Mouse (Mus musculus): Measurements from ENCODE around the gene Ror1. TPM values are rescaled to one million over a fixed set of nuclear protein-coding genes. Genes with fewer than 3 reads are reported as not detected.
A peak's percentile ranks its signal among the peaks of the same experiment; 100 is the strongest.

Ror1 gene
- 4.0 and 4.3 TPM in 2 replicates for polyA plus RNA-seq (2015; fragmentation: Nextera tagmentation; extraction: Ambion mirVana)

GRCm38 (mm10) chr4:100095685-100096595 lies at the start of gene Ror1:
Gene Ror1 (plus strand): TSS chr4:100095791.
- Histone ChIP-seq H3K4me3 (ENCODE audit: low read length) (peak within 1 kb of the TSS; percentile 80), H3K4me1 (ENCODE audit: control insufficient read depth, insufficient read depth, low read length) (peaks cover 5% of the 10 kb centered on the region; the same call in 1 of the 2 replicates), H3K27me3 (replicated peaks; ENCODE audit: control insufficient read depth, insufficient read depth, low read length) (no peaks in the 10 kb centered on the region), H3K27ac (ENCODE audit: low read length) (peak within 1 kb of the TSS; percentile 84), H3K9ac (ENCODE audit: low read depth, low read length) (peak within 1 kb of the TSS; percentile 83), H3K4me2 (ENCODE audit: low read depth, low read length) (peak within 1 kb of the TSS; percentile 82), H3K36me3 (ENCODE audit: control insufficient read depth, insufficient read depth, low read length) (no peaks in the 10 kb centered on the region), H3K9me3 (ENCODE audit: control insufficient read depth, low read length) (no peaks in the 10 kb centered on the region)
- ATAC-seq, result peak; percentile 93
- under 1% methylated on average over 62 of the region's 76 CpGs for WGBS

- no peaks in the 10 kb centered on the region for H3K36me3 ChIP-seq (ENCODE audit: control insufficient read depth, insufficient read depth, low read length)
- 49% methylated on average over 6 of the region's 6 CpGs for WGBS
Measured at GRCm38 (mm10) chr4:100047066-100047465, 48.5 kb upstream of the Ror1 start.

GRCm38 (mm10) chr4:100048351-100048950 lies 47.1 kb upstream of the Ror1 start:
- Histone ChIP-seq H3K4me1 (ENCODE audit: control insufficient read depth, insufficient read depth, low read length) (0 out of 2 replicates have a peak, but pooled peaks cover 3% of the 10 kb centered on the region), H3K27me3 (replicated peaks; ENCODE audit: control insufficient read depth, insufficient read depth, low read length) (no peaks in the 10 kb centered on the region), H3K4me2 (ENCODE audit: low read depth, low read length) (no peak overlapping the region), H3K9ac (ENCODE audit: low read depth, low read length) (no peak overlapping the region), H3K27ac (ENCODE audit: low read length) (0 out of 2 replicates have a peak overlapping the region, but pooled peaks have one; percentile 11), H3K36me3 (ENCODE audit: control insufficient read depth, insufficient read depth, low read length) (no peaks in the 10 kb centered on the region), H3K9me3 (ENCODE audit: control insufficient read depth, low read length) (no peaks in the 10 kb centered on the region), H3K4me3 (ENCODE audit: low read length) (no peak overlapping the region)
- ATAC-seq, result no peak
- WGBS, result 55% methylated on average over 7 of the region's 7 CpGs

More at GRCm38 (mm10) chr4:100047066-100047465, 48.5 kb upstream of the Ror1 start:
- no peak overlapping the region for H3K27ac ChIP-seq (ENCODE audit: low read length)
- H3K9ac ChIP-seq (ENCODE audit: low read depth, low read length), result no peak overlapping the region
- no peaks in the 10 kb centered on the region for H3K9me3 ChIP-seq (ENCODE audit: control insufficient read depth, low read length)
- H3K27me3 ChIP-seq (replicated peaks; ENCODE audit: control insufficient read depth, insufficient read depth, low read length), result no peaks in the 10 kb centered on the region
- no peak overlapping the region for H3K4me2 ChIP-seq (ENCODE audit: low read depth, low read length)
- 0 out of 2 replicates have a peak, but pooled peaks cover 3% of the 10 kb centered on the region for H3K4me1 ChIP-seq (ENCODE audit: control insufficient read depth, insufficient read depth, low read length)
- H3K4me3 ChIP-seq (ENCODE audit: low read length), result no peak overlapping the region
- ATAC-seq, result no peak

DNA sequence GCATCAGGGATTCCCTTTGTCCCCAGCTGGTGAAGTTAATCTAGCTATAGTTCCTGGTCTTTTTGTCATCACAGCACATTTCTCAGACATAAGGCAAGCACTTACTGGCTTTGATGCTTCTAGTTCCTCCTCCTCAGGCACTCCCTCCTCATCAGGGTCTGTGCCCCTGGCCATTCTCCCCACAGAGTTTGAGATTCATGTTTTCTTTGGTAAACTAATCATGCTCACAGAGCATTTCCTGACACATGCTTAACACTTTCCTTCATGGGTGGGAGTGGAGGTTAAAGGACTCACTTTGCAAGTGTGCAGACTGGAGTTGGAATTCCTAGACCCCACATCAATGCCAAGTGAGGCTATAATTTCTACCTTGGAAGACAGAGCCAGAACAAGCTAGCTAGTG lies 43.8 kb upstream of the Ror1 start:
- ATAC-seq, result no peak
- 0 out of 2 replicates have a peak, but pooled peaks cover 3% of the 10 kb centered on the region for H3K4me1 ChIP-seq (ENCODE audit: control insufficient read depth, insufficient read depth, low read length)
- H3K4me2 ChIP-seq (ENCODE audit: low read depth, low read length), result no peak overlapping the region
- no peaks in the 10 kb centered on the region for H3K9me3 ChIP-seq (ENCODE audit: control insufficient read depth, low read length)
- H3K4me3 ChIP-seq (ENCODE audit: low read length), result no peak overlapping the region
- H3K27ac ChIP-seq (ENCODE audit: low read length), result no peak overlapping the region
- H3K27me3 ChIP-seq (replicated peaks; ENCODE audit: control insufficient read depth, insufficient read depth, low read length), result no peaks in the 10 kb centered on the region
- H3K9ac ChIP-seq (ENCODE audit: low read depth, low read length), result no peak overlapping the region
- no peaks in the 10 kb centered on the region for H3K36me3 ChIP-seq (ENCODE audit: control insufficient read depth, insufficient read depth, low read length)

GRCm38 (mm10) chr4:100052258-100052657 lies 43.3 kb upstream of the Ror1 start:
- Histone ChIP-seq H3K4me2 (ENCODE audit: low read depth, low read length) (no peak overlapping the region), H3K4me1 (ENCODE audit: control insufficient read depth, insufficient read depth, low read length) (0 out of 2 replicates have a peak, but pooled peaks cover 3% of the 10 kb centered on the region), H3K9ac (ENCODE audit: low read depth, low read length) (no peak overlapping the region), H3K27me3 (replicated peaks; ENCODE audit: control insufficient read depth, insufficient read depth, low read length) (no peaks in the 10 kb centered on the region), H3K36me3 (ENCODE audit: control insufficient read depth, insufficient read depth, low read length) (no peaks in the 10 kb centered on the region), H3K27ac (ENCODE audit: low read length) (no peak overlapping the region), H3K4me3 (ENCODE audit: low read length) (no peak overlapping the region), H3K9me3 (ENCODE audit: control insufficient read depth, low read length) (no peaks in the 10 kb centered on the region)
- no peak for ATAC-seq
- WGBS, result 58% methylated on average over 3 of the region's 3 CpGs

DNA sequence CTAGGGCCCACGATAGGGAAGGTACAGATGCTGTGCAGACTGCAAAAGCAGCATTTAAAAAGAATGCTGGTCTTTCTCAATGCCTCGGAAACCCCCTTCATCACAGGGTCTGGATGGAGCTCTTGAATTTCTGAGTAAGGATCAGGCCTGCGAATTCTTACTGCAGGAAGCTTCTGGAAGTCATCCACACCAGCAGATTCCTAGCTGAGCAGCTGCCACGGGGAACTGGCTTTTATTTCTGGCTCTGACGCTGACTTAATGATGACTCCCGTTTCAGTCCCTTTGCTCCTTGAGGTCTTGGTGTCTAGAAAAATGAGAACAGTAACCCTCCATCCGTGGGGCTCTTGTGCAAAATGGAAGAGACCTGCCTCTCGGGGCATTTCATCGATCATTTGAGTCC lies 39.5 kb upstream of the Ror1 start:
- WGBS, result 42% methylated on average over 9 of the region's 9 CpGs
- Histone ChIP-seq H3K4me2 (ENCODE audit: low read depth, low read length) (no peak overlapping the region), H3K9me3 (ENCODE audit: control insufficient read depth, low read length) (no peaks in the 10 kb centered on the region), H3K36me3 (ENCODE audit: control insufficient read depth, insufficient read depth, low read length) (no peaks in the 10 kb centered on the region), H3K27me3 (replicated peaks; ENCODE audit: control insufficient read depth, insufficient read depth, low read length) (no peaks in the 10 kb centered on the region), H3K4me3 (ENCODE audit: low read length) (no peak overlapping the region), H3K4me1 (ENCODE audit: control insufficient read depth, insufficient read depth, low read length) (no peaks in the 10 kb centered on the region), H3K27ac (ENCODE audit: low read length) (no peak overlapping the region), H3K9ac (ENCODE audit: low read depth, low read length) (no peak overlapping the region)
- ATAC-seq, result no peak

- no peaks in the 10 kb centered on the region for H3K36me3 ChIP-seq (ENCODE audit: control insufficient read depth, insufficient read depth, low read length)
- no peak overlapping the region for H3K9ac ChIP-seq (ENCODE audit: low read depth, low read length)
- no peaks in the 10 kb centered on the region for H3K9me3 ChIP-seq (ENCODE audit: control insufficient read depth, low read length)
- no peak overlapping the region for H3K27ac ChIP-seq (ENCODE audit: low read length)
- no peaks in the 10 kb centered on the region for H3K27me3 ChIP-seq (replicated peaks; ENCODE audit: control insufficient read depth, insufficient read depth, low read length)
- no peaks in the 10 kb centered on the region for H3K4me1 ChIP-seq (ENCODE audit: control insufficient read depth, insufficient read depth, low read length)
- H3K4me2 ChIP-seq (ENCODE audit: low read depth, low read length), result no peak overlapping the region
- WGBS, result 56% methylated on average over 4 of the region's 4 CpGs
- no peak overlapping the region for H3K4me3 ChIP-seq (ENCODE audit: low read length)
- no peak for ATAC-seq
Measured at GRCm38 (mm10) chr4:100056446-100056845, 39.1 kb upstream of the Ror1 start.

GRCm38 (mm10) chr4:100057381-100057780 lies 38.2 kb upstream of the Ror1 start:
- no peak overlapping the region for H3K4me3 ChIP-seq (ENCODE audit: low read length)
- ATAC-seq, result no peak
- H3K27me3 ChIP-seq (replicated peaks; ENCODE audit: control insufficient read depth, insufficient read depth, low read length), result no peaks in the 10 kb centered on the region
- no peaks in the 10 kb centered on the region for H3K9me3 ChIP-seq (ENCODE audit: control insufficient read depth, low read length)
- 86% methylated on average over 13 of the region's 13 CpGs for WGBS
- H3K4me2 ChIP-seq (ENCODE audit: low read depth, low read length), result no peak overlapping the region
- H3K36me3 ChIP-seq (ENCODE audit: control insufficient read depth, insufficient read depth, low read length), result no peaks in the 10 kb centered on the region
- H3K27ac ChIP-seq (ENCODE audit: low read length), result no peak overlapping the region
- no peaks in the 10 kb centered on the region for H3K4me1 ChIP-seq (ENCODE audit: control insufficient read depth, insufficient read depth, low read length)
- no peak overlapping the region for H3K9ac ChIP-seq (ENCODE audit: low read depth, low read length)

- no peaks in the 10 kb centered on the region for H3K27me3 ChIP-seq (replicated peaks; ENCODE audit: control insufficient read depth, insufficient read depth, low read length)
- no peak for ATAC-seq
- no peaks in the 10 kb centered on the region for H3K4me1 ChIP-seq (ENCODE audit: control insufficient read depth, insufficient read depth, low read length)
- H3K4me3 ChIP-seq (ENCODE audit: low read length), result no peak overlapping the region
- no peak overlapping the region for H3K9ac ChIP-seq (ENCODE audit: low read depth, low read length)
- no peaks in the 10 kb centered on the region for H3K36me3 ChIP-seq (ENCODE audit: control insufficient read depth, insufficient read depth, low read length)
- no peaks in the 10 kb centered on the region for H3K9me3 ChIP-seq (ENCODE audit: control insufficient read depth, low read length)
- no peak overlapping the region for H3K4me2 ChIP-seq (ENCODE audit: low read depth, low read length)
- no peak overlapping the region for H3K27ac ChIP-seq (ENCODE audit: low read length)
- 91% methylated on average over 5 of the region's 5 CpGs for WGBS
Measured at GRCm38 (mm10) chr4:100058631-100059030, 37.0 kb upstream of the Ror1 start.

Measured in intestine, embryonic 16.5 days (tissue).